Mouse (Mus musculus): ENCODE measurements around the gene Cenpt.

The Cenpt gene

DNA sequence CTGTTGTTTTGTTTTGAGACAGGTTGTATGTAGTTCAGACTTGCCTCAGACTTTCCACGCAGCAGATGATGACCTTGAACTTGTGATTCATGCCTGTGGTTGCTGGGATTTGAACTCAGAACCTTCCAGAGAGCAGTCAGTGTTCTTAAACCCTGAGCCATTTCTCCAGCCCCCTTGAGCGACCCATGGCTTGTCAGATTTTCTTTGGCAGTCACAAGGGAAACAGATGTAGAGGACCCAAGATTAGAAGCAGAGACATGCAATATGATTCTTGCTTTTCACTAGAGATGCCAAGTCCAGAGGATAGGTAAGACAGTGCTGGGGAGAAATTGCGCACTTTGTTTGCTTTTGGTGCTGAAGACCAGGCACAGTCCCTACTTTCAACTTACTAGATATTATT lies at the start of gene Cenpt:
Gene Cenpt (minus strand): TSS at position 101 of the 400 bp plus-strand sequence.
- DNase-seq (ENCODE audit: low read depth, low spot score): no peak

DNA sequence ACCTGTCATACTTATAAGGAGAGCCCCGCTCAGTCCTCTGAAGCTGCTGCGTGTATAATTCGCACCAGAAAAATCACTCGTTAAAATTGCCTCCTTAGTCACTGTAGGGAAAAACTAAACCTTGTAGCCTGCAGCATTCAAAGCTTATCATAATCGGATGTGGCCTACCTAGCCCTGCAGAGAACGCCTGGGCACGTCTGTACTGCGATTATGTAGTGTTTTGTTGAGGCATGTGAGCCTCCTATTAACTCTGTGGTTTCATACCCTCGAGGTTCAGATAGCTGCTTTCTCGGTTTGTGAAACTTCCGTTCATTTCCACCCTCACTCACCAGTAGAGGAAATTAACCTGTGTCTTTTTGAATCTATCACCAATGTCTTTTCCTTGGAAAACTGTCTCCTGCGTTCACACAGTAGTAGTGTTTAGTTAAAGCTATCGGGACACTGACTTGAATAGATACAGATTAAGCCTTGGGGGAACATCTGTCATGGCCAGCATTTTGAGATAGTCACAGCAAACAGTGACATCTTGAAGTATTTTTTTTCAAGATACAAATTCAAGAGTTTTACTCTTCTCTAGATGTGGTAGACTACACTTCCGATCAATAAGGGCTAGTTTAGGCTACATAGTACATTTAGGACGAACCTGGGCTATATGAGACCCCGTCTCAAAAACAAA lies 48.0 kb upstream of the Cenpt start:
- DNase-seq (ENCODE audit: low read depth, low spot score): peak; percentile 31

DNA sequence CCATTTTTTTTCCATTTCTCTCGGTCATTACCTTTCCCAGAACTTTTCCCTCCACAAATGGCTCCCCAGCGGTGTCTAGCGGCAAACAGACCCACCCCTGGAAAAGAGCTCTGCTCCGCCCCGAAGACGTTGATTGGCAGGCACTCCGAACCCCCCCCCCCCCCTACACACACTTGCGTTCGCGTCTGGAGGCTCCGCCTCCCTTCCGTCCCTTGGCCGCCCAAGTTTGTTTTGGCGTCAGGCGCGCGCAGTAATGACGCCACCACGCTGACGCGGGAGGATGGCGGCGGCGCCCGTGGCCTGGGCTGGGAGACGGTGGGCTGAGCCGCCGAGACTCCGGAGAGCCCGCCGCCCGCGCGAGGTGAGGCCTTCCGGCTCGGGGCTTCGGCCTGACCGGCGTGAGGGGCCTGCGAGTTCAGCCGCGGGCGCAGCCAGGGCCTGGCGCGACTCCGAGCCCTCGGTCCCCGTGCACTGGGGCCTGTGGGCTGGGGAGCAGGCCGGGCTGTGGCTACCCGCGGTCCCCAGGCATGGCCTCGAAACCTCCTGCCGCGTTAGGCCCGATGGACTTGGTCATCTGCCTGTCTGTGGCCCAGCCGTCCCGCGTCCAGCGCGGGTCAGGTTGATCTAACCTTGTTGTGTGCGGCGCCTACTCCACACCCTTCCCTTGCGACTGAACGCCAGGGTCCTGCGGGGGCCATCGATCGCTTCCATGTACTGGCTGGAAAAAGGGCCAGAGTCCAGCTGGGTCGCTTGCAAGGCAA lies 47.3 kb upstream of the Cenpt start, which contains the start of gene Pskh1:
Gene Pskh1 (plus strand): TSS at position 262 of the 761 bp plus-strand sequence.
- peak; percentile 80 for DNase-seq (ENCODE audit: low read depth, low spot score)

DNA sequence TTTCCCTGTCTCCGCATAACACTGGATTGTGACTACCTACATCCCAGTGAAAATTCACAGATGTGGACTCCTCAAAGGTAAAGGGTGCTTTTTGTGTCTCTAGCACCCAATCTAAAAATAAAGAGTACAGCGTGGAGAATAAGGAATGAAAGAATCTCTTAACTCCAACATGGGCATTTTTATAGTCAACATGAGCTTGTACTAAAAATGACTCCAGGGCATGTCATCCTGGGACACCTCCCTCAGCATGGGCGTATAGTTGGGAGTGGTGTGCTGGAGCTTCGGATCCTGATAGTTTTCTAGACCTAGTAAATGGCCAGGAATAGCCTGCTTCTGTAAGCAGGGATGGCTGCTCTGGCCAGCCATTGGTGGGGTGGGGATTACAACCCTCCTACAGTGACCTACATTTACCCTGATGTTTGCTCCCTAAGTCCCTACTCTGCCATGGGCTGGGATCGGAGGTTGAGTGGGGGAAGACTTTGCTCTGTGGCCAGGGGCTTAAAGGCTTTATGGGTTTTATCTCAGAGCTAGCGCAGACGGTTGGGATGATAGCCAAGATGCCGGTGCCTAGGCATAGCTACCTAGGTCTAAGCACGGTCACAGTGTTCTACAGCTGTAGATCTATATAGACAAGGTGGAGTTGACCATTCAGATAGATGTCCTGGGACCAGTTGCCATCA lies 44.9 kb upstream of the Cenpt start:
- no peak for DNase-seq (ENCODE audit: low read depth, low spot score)

DNA sequence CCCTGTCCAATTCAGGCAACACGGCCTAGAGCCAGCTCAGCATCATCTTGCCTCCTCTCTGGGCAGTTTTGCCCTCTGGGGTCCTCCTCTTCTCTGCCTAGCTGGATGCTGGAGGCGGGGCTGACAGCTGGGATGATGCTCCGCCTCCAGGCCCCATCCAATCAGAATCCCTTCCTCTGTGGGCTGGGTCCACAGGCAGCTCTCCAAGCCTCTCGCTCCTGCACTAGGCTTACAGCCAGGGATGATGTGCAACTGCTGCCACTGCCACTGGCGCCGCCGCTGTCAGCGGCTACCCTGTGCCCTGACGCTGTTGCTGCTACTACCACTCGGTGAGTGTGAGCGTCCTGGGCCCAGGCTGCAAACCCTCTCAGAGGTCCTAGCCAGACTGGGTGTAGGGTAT lies 40.3 kb upstream of the Cenpt start, which contains the start of gene Nrn1l:
Gene Nrn1l (plus strand): TSS at position 229 of the 400 bp plus-strand sequence.
- no peak for DNase-seq (ENCODE audit: low read depth, low spot score)

DNA sequence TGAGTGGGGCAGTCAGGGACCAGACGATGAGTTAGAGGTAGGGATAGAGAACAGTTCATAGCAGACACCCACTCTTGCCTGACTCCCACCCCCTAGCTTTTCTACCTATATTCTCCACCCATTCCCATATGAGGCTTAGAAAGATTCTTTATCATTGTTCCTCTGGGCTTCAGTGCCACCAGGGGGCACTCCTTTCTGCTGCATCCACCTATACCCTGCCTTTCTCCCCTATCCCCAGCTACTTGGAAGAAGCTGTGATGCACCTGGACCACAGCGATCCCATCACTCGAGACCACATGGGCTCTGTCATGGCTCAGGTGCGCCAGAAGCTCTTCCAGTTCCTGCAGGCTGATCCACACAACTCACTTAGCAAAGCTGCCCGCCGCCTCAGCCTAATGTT lies 39.4 kb upstream of the Cenpt start:
- DNase-seq (ENCODE audit: low read depth, low spot score): no peak

DNA sequence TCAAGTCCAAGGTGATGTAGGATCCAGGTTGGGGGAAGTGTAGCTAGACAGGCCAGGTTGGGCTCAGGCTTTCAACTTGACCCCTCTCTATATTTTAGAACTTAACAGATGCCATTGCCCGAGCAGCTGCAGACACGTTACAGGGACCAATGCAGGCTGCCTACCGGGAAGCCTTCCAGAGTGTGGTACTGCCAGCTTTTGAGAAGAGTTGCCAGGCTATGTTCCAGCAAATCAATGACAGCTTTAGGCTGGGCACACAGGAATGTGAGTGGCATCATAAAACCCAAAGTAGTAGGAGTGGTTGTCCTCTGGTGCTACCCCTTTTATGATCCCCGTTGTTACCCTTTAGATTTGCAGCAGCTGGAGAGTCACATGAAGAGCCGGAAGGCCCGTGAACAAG lies 37.8 kb upstream of the Cenpt start:
- DNase-seq (ENCODE audit: low read depth, low spot score): no peak

DNA sequence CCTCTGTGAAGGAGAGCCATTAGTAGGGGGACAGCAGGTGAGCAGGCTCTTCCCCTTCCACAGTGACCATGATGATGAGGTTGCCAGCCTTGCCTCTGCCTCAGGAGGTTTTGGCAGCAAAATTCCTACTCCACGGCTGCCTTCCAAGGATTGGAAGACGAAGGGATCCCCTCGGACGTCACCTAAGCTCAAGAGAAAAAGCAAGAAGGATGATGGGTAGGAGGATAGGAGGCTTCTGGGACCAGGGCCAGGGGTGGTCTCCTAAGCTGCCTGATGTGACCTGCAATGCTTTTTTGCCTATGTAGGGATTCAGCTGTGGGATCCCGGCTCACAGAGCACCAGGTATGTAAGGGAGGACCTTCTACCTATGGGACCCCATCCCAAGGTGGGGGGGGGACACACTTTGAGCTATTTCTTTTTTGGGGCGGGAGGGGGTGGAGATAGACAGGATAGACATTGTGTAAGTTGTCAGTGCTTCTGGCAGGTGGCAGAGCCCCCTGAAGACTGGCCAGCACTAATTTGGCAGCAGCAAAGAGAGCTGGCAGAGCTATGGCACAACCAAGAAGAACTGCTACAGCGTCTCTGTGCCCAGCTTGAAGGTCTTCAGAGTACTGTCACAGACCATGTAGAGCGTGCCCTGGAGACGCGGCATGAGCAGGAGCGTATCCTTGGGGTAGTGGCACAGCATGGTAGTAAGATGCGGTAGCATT lies 36.8 kb upstream of the Cenpt start:
- no peak for DNase-seq (ENCODE audit: low read depth, low spot score)

DNA sequence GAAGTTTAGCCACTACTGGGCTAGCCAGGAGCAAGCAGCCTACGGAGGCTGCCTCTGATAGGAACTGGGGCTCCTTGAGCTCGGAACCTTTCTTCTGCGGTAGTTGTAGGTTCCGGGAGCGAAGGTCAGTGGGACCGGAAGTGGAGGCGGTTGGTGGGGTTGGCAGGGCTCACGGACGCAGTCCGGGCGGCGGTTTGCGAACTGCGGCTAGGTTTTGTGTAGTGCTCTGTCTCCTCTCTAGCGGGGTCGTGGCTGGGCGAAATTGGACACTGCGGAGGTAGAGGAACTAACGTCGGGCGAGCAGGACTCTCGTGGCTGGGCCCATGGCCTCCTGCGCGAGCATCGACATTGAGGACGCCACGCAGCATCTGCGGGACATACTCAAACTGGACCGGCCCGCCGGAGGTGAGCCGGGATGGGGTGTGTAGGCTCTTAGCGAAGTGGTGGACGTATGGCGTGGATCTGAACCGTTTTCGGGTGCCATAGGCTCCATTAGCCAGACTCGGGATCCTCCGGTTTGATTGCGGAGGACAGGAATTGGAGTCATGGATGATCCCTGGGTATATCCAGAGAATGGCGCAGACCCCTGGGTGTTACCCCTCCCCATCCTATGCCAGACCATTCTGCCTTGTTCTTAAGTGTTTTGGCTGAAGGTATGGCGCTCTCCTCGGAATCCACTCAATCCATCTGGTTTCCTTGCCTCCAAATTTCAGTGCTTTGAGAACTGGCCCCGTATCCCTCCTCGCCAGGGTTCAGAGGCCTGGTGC lies 27.9 kb upstream of the Cenpt start, which contains the start of gene Edc4:
Gene Edc4 (plus strand): TSS at position 128 of the 767 bp plus-strand sequence.
- peak; percentile 77 for DNase-seq (ENCODE audit: low read depth, low spot score)

DNA sequence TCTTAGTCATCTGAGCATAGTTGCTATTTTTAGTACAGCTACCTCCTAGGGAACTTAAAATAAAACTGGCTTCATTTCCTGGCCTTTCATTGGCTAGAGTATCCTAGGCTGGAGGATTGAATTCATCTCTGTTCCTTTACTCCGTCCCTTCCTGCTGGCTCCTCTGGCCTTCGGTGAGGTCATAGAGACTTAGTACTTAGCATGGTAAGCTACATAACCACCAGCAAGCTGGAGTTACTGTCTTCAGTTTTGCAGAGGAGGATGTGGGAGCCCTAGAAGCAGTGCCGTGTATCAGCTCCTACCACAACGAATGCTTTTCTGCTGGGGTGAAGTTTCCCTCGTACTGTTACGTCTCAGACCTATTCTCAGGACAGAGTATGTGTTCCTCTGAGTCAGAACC lies 21.2 kb upstream of the Cenpt start:
- DNase-seq (ENCODE audit: low read depth, low spot score): no peak

DNA sequence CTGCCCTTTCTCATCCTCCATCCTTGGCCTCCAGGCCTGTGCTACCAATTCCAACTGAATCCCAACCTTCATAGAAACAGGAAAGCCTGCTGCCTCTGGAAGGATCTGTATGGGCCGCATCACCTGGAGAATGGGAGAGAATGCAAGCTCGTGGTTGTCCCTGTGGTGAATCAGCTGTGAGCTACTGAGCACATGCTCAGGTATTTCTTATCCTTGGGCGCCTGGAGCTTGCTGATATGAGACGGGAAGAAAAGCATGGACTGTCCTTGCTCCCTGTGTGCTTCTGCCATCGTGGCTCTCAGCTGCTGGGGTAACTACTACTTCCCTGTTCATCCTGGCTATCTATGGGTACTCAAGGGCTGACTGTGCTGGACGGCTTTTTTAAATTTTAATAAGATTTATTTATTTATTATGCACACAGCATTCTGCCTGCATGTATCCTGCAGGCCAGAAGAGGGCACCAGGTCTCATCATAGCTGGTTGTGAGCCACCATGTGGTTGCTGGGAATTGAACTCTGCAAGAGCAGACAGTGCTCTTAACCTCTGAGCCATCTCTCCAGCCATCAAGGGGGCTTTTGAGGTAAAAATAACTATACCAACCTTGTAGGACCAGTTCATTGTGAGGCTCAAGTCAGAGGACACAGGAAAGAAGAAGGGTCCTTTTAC lies 13.4 kb upstream of the Cenpt start:
- DNase-seq (ENCODE audit: low read depth, low spot score): no peak

DNA sequence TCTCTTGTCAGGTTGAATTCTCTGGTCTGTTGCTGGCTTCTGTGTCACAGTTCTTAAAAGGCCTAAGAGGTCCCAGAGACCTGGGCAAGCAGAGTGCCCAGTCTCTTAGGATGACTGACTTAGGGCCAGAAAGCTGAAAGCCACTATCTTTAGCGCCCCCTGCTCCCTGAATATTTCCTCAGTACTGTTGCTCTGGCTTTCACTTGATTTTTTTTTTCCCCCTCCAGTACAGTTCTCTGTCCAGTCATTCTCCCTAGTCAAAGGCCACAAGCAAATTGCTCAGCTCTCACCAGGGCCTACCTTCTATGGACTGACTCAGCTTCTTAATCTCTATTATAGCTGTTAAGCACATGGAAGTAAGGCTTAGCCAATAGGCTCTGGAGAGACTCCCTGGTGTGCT lies 8.9 kb upstream of the Cenpt start:
- DNase-seq (ENCODE audit: low read depth, low spot score): no peak

DNA sequence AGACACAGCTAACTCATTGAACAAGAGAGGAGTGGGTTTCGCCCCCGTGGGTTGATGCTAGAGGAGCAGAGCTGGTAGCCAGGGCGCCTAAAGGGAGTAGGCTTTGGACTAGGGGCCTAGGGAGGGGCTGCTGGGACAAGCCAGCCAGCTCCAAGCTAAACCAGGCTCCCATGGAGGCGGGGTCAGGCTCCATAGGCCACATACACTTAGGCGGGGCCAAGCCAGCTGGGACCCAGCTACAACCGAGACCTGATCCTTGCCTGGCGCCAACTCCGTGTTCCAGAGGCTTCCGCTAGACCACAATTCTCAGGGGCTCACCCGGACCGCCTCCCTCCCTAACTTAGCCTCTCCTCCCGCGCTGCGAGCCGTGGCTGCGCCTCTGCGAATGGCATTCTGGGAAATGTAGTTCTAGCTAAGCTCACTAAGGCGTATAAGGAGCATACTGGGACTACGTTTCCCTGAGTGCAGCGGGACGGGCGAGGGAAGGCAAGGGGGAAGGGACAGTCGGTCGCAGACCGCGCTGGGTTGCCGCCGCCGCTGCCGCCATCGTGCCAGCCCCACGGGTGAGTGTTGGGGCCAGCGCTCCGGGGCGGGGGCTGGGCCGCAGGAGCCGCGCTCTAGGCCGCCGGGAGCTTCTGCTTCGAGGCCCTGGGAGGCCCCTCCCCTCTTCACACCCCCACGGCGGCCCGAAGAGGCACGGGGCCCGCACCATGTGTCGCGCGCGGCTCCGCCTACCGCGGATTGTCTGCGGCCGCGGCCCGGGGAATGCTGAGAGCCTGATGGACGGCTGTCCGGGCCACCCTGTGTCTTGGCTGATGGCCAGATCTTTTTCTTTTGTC lies 7.3 kb upstream of the Cenpt start, which contains the start of gene Nutf2:
Gene Nutf2 (plus strand): TSS at position 438 of the 839 bp plus-strand sequence.
- DNase-seq (ENCODE audit: low read depth, low spot score): peak; percentile 91

DNA sequence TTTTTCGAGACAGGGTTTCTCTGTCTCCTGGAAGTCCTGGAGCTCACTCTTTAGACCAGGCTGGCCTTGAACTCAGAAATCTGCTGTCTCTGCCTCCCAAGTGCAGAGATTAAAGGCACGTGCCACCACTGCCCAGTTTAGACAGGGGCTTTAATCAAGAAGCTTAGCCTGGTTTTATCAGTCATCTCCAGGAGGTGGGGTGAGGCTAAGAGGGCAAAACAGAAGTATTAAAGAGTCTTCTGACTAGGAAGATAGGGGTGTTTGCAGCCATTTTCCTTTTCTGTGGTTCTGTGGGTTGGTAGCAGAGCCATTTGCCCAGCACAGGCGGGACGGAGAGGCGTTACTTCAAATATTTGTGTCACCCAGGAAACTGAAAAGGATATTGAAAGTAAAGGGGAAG lies 6.2 kb upstream of the Cenpt start:
- no peak for DNase-seq (ENCODE audit: low read depth, low spot score)

DNA sequence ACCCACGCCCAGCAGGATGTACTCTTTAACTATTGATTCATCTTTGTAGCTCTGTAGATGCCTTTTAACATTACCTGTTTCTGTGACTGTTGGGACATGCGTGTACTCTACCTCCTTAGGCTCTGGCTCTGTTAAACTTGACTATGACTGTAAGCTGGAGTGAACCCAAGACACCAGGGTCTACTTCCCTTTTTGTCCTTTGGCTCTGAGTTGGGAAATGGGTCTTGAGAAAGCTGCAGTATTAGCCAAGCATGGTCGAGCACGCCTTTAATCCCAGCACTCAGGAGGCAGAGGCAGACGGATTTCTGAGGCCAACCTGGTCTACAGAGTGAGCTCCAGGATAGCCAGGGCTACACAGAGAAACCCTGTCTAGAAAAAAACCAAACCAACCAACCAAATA lies 5.4 kb upstream of the Cenpt start:
- no peak for DNase-seq (ENCODE audit: low read depth, low spot score)

DNA sequence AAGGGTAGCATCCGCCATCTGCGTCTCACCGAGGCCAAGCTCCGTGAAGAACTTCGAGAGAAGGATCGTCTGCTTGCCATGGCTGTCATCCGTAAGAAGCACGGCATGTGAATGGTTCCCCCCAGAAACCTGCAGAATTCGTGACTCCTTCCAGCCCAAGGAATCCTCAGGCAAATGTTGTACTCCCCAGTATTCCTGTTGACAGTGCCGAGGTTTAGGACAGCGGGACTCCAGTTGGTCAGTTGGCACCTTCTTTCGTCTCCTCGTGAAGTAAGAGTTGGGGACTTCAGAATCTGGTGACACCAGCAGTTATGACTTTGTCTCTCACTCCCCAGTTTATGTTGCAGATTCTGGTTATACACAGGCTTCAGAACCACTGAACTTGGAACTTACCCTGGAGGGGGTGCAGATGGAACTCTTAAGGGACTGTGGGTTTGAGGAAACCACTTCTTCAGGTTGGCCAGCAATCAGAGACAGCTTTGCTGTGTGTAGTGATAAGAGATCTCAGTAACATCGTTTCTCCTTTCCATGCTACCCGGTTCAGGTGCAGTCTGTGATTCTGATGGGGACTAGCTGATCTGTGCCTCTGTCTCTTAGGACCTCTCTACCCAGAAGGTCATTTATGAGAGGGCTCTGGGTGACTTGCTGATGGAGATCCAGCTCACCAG lies 3.2 kb upstream of the Cenpt start:
- DNase-seq (ENCODE audit: low read depth, low spot score): no peak

DNA sequence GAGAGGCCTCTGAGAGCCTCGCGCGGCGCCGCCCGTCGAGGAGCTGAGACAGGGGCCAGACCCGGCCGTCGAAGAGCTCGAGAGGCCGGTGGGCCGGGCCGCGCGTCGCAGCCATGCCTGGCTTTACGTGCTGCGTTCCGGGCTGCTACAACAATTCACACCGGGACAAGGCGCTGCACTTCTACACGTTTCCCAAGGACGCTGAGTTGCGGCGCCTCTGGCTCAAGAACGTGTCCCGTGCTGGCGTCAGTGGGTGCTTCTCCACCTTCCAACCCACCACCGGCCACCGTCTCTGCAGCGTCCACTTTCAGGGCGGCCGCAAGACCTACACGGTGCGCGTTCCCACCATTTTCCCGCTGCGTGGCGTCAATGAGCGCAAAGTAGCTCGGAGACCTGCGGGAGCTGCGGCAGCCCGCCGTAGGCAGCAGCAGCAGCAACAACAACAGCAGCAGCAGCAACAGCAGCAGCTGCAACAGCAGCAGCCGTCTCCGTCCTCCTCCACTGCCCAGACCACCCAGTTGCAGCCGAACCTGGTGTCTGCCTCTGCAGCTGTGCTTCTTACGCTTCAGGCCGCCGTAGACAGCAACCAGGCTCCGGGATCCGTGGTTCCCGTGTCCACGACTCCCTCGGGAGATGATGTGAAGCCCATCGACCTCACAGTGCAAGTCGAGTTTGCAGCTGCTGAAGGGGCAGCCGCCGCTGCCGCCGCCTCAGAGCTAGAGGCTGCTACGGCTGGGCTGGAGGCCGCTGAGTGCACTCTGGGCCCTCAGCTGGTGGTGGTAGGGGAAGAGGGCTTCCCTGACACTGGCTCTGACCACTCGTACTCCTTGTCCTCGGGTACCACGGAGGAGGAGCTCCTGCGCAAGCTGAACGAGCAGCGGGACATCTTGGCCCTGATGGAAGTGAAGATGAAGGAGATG lies 2.4 kb upstream of the Cenpt start:
- DNase-seq (ENCODE audit: low read depth, low spot score): no peak

DNA sequence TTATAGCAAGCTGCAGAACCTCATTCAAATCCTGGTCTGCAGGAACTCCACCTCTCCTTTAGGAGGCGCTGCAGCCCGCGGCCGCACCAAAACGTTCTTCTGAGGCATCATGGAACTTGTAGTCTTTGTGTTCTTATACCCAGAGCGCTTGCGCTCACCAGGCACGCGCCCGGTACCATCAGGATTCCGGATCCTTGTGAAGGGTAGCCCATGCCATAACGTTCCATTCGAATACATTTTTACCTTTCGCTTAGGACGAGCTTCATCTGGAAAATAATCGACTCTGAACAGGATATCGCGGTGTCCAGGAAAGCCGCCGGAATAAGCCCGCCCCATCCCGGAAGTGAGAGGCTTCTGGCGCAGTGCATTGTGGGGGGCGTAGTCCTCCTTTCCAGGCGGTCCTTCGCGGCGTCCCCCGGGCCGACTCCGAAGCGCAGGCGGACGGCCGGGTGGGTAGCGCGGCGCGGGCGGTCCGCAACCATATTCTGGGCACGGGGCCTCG lies 1.7 kb upstream of the Cenpt start, which contains the start of gene Thap11:
Gene Thap11 (plus strand): TSS at position 418 of the 502 bp plus-strand sequence.
- DNase-seq (ENCODE audit: low read depth, low spot score): peak; percentile 92
